Mouse (Mus musculus) MEL (cell line): ENCODE measurements around the gene Wdr19.
A peak's percentile ranks its signal among the peaks of the same experiment; 100 is the strongest.

ENCODE experiments used
- CTCF ChIP-seq, 3 experiments: IDR thresholded peaks in 2 of 3; conservative IDR thresholded peaks in 1 of 3; 2 replicates each; pipeline ENCODE4 v1.5.1; 2011 to 2012; ENCODE audit warnings: low read length in 3 of 3, low read depth in 2 of 3, mild to moderate bottlenecking in 2 of 3, improper control_type of control experiment in 1 of 3, inconsistent platforms in 1 of 3, mixed read lengths in 1 of 3, moderate library complexity in 1 of 3; ENCODE audit not compliant: control insufficient read depth in 1 of 3, insufficient read depth in 1 of 3, poor library complexity in 1 of 3, severe bottlenecking in 1 of 3
- MAZ ChIP-seq: IDR thresholded peaks from 2 replicates; pipeline ENCODE4 v1.6.1; 2012; ENCODE audit warnings: low read depth, mild to moderate bottlenecking, inconsistent platforms, low read length, improper control_type of control experiment
- POLR2A ChIP-seq, 2 experiments: IDR thresholded peaks; 2 replicates each; pipeline ENCODE4 v1.6.1; 2011 to 2012; ENCODE audit warnings: low read length in 2 of 2, mild to moderate bottlenecking in 2 of 2, control low read depth in 1 of 2, improper control_type of control experiment in 1 of 2, low read depth in 1 of 2, moderate library complexity in 1 of 2; ENCODE audit not compliant: control insufficient read depth in 1 of 2, insufficient read depth in 1 of 2, poor library complexity in 1 of 2
- RCOR1 ChIP-seq: IDR thresholded peaks from 2 replicates; pipeline ENCODE4 v1.6.1; 2012; ENCODE audit warnings: low read depth, mild to moderate bottlenecking, inconsistent platforms, low read length, improper control_type of control experiment

GRCm38 (mm10) chr5:65199346-65200128 is at the start of gene Wdr19:
- peak; percentile 79; the same call in 1 of the 2 replicates for TF ChIP-seq MAZ
- TF ChIP-seq POLR2A (IDR thresholded peaks at IDR 0.05; ENCODE audit: control insufficient read depth in 1 of 2, insufficient read depth in 1 of 2, low read depth in 1 of 2, low read length in 2 of 2, poor library complexity in 1 of 2) = peak; percentile 44 to 95; a peak in 2 of 4 replicates
- TF ChIP-seq CTCF (IDR thresholded peaks at IDR 0.05 in 2 of 3, conservative IDR thresholded peaks at IDR 0.05 in 1 of 3; ENCODE audit: control insufficient read depth in 1 of 3, insufficient read depth in 1 of 3, low read depth in 2 of 3, low read length in 3 of 3, poor library complexity in 1 of 3, severe bottlenecking in 1 of 3) = no peak
- TF ChIP-seq RCOR1 = no peak; the same call in 1 of the 2 replicates
